Mouse (Mus musculus) midbrain, embryonic 14.5 days (tissue): ENCODE measurements around the gene Arxes2. TPM values are rescaled to one million over a fixed set of nuclear protein-coding genes. Genes with fewer than 3 reads are reported as not detected.
"Not testable (repeated sequence)": the region's sequence is repeated elsewhere in the genome, so short reads cannot be mapped to it uniquely, and the experiment has no call there.

Experiments
- ATAC-seq: fragments of 200-750 bp; cut with Nextera tagmentation; 2 replicates; pipeline ENCODE4 v1.8.0; 2017; ENCODE audit warnings: moderate number of reproducible peaks, moderate library complexity; ENCODE audit not compliant: low FRiP score, low TSS enrichment
- DNase-seq: peaks from one replicate; pipeline ENCODE4 v3.0.0-alpha.2; 2015
- H3K27ac ChIP-seq: fragments of 300-500 bp; sonication (generic); replicated peaks from 2 replicates; pipeline ENCODE4 v1.5.1; 2014; ENCODE audit warnings: mild to moderate bottlenecking, low read depth, low read length, moderate library complexity
- H3K27me3 ChIP-seq: fragments of 300-500 bp; sonication (generic); 2 replicates; pipeline ENCODE4 v1.6.1; 2014; ENCODE audit warnings: low read length, control low read depth, mixed read lengths; ENCODE audit not compliant: control insufficient read depth, insufficient read depth
- H3K36me3 ChIP-seq: fragments of 300-500 bp; sonication (generic); 2 replicates; pipeline ENCODE4 v1.6.1; 2014; ENCODE audit warnings: low read length, control low read depth; ENCODE audit not compliant: control insufficient read depth, insufficient read depth
- H3K4me1 ChIP-seq: fragments of 300-500 bp; sonication (generic); 2 replicates; pipeline ENCODE4 v1.6.1; 2014; ENCODE audit warnings: mild to moderate bottlenecking, antibody characterized with exemption, low read length, control low read depth; ENCODE audit not compliant: control insufficient read depth, insufficient read depth
- H3K4me2 ChIP-seq: fragments of 300-500 bp; sonication (generic); 2 replicates; pipeline ENCODE4 v1.6.1; 2014; ENCODE audit warnings: mild to moderate bottlenecking, low read length, moderate library complexity
- H3K4me3 ChIP-seq: fragments of 300-500 bp; sonication (generic); replicated peaks from 2 replicates; pipeline ENCODE4 v1.5.1; 2014; ENCODE audit warnings: low read depth, low read length
- H3K9ac ChIP-seq: fragments of 300-500 bp; sonication (generic); replicated peaks from 2 replicates; pipeline ENCODE4 v1.6.1; 2014; ENCODE audit warnings: mild to moderate bottlenecking, low read length, moderate library complexity
- H3K9me3 ChIP-seq: fragments of 300-500 bp; sonication (generic); 2 replicates; pipeline ENCODE4 v1.6.1; 2016; ENCODE audit warnings: low read length, control low read depth, mixed read lengths; ENCODE audit not compliant: control insufficient read depth
- WGBS: fragments of 180-500 bp; shearing (Covaris S2); extraction: QIAGEN DNeasy Blood & Tissue Kit; methylation state at CpG from one replicate; pipeline ENCODE4 v1.1.7; 2014; 5-methylcytosine and 5-hydroxymethylcytosine counted together
- polyA plus RNA-seq: library from polyadenylated mRNA; unstranded; fragments of >200 nt; fragmentation: Nextera tagmentation; extraction: Ambion mirVana; gene quantifications from 2 replicates; pipeline ENCODE4 v1.2.1, GENCODE M21; 2014

The Arxes2 gene
- polyA plus RNA-seq = 312 and 337 TPM in 2 replicates

- not testable (repeated sequence) for H3K4me1 ChIP-seq, DNase-seq, H3K27ac ChIP-seq, H3K27me3 ChIP-seq, H3K9me3 ChIP-seq, H3K9ac ChIP-seq, H3K36me3 ChIP-seq
- ATAC-seq = peak; percentile 91
- Histone ChIP-seq H3K4me2 (peak within 1 kb of the TSS; percentile 55), H3K4me3 (peak within 1 kb of the TSS; percentile 38)
- 20% methylated on average over 12 of the region's 39 CpGs for WGBS
These were observed at the start of gene Arxes2 for GRCm38 (mm10) chrX:135993664-135994119. TSS of gene Arxes2 (plus strand) at chrX:135993824.

- no peak; the same call in 1 of the 2 replicates for ATAC-seq
- no peaks in the 10 kb centered on the region for H3K36me3 ChIP-seq
- no peak overlapping the region for H3K4me2 ChIP-seq
- peak overlapping the region; percentile 67 for H3K27ac ChIP-seq
- DNase-seq = peak; percentile 57
- no peaks in the 10 kb centered on the region for H3K4me1 ChIP-seq
- no peak overlapping the region for H3K4me3 ChIP-seq
- H3K9me3 ChIP-seq = no peaks in the 10 kb centered on the region
- H3K27me3 ChIP-seq = no peaks in the 10 kb centered on the region
- WGBS = 38% methylated on average over 1 of the region's 1 CpGs
- no peak overlapping the region for H3K9ac ChIP-seq
These were observed 44.8 kb upstream of the Arxes2 start for GRCm38 (mm10) chrX:135948699-135949437.

- peaks cover 5% of the 10 kb centered on the region for H3K4me1 ChIP-seq
- H3K4me2 ChIP-seq = no peak overlapping the region
- ATAC-seq (peak; percentile 76; the same call in 1 of the 2 replicates), DNase-seq (peak; percentile 87)
- H3K27me3 ChIP-seq = no peaks in the 10 kb centered on the region
- no peak overlapping the region for H3K4me3 ChIP-seq
- peak overlapping the region; percentile 92 for H3K27ac ChIP-seq
- H3K9ac ChIP-seq = no peak overlapping the region
- 62% methylated on average over 1 of the region's 1 CpGs for WGBS
- H3K9me3 ChIP-seq = no peaks in the 10 kb centered on the region
- no peaks in the 10 kb centered on the region for H3K36me3 ChIP-seq
These were observed 36.5 kb upstream of the Arxes2 start for GRCm38 (mm10) chrX:135956988-135957690.

GRCm38 (mm10) chrX:135957691-135958081, 35.9 kb upstream of the Arxes2 start:
- ATAC-seq (peak; percentile 43; the same call in 1 of the 2 replicates), DNase-seq (no peak)
- no peaks in the 10 kb centered on the region for H3K27me3 ChIP-seq
- H3K9me3 ChIP-seq = no peaks in the 10 kb centered on the region
- H3K4me2 ChIP-seq = no peak overlapping the region
- H3K36me3 ChIP-seq = no peaks in the 10 kb centered on the region
- peaks cover 5% of the 10 kb centered on the region for H3K4me1 ChIP-seq
- H3K9ac ChIP-seq = no peak overlapping the region
- no peak overlapping the region for H3K4me3 ChIP-seq
- 66% methylated on average over 2 of the region's 2 CpGs for WGBS
- peak overlapping the region; percentile 92 for H3K27ac ChIP-seq

- H3K9me3 ChIP-seq = no peaks in the 10 kb centered on the region
- H3K9ac ChIP-seq = no peak overlapping the region
- peak overlapping the region; percentile 92 for H3K27ac ChIP-seq
- WGBS = 85% methylated on average over 7 of the region's 7 CpGs
- H3K4me2 ChIP-seq = no peak overlapping the region
- ATAC-seq (no peak), DNase-seq (no peak)
- H3K36me3 ChIP-seq = no peaks in the 10 kb centered on the region
- no peak overlapping the region for H3K4me3 ChIP-seq
- no peaks in the 10 kb centered on the region for H3K27me3 ChIP-seq
- peaks cover 5% of the 10 kb centered on the region for H3K4me1 ChIP-seq
These were observed 34.9 kb upstream of the Arxes2 start for GRCm38 (mm10) chrX:135958589-135959225.

GRCm38 (mm10) chrX:135959536-135959935, 34.1 kb upstream of the Arxes2 start:
- Histone ChIP-seq H3K36me3 (no peaks in the 10 kb centered on the region), H3K27me3 (no peaks in the 10 kb centered on the region), H3K4me3 (no peak overlapping the region), H3K9me3 (no peaks in the 10 kb centered on the region), H3K4me1 (peaks cover 5% of the 10 kb centered on the region), H3K9ac (no peak overlapping the region), H3K4me2 (no peak overlapping the region), H3K27ac (no peak overlapping the region)
- WGBS = 85% methylated on average over 4 of the region's 4 CpGs
- ATAC-seq (no peak), DNase-seq (no peak)

GRCm38 (mm10) chrX:135962342-135962741, 31.3 kb upstream of the Arxes2 start:
- DNase-seq (peak; percentile 67), ATAC-seq (peak; percentile 40; the same call in 1 of the 2 replicates)
- Histone ChIP-seq H3K27ac (peak overlapping the region; percentile 74; the same call in 1 of the 2 replicates), H3K4me2 (no peak overlapping the region), H3K36me3 (no peaks in the 10 kb centered on the region), H3K4me3 (no peak overlapping the region), H3K27me3 (no peaks in the 10 kb centered on the region), H3K4me1 (peaks cover 5% of the 10 kb centered on the region; the same call in 1 of the 2 replicates), H3K9ac (no peak overlapping the region), H3K9me3 (no peaks in the 10 kb centered on the region)
- WGBS = 47% methylated on average over 2 of the region's 2 CpGs

GRCm38 (mm10) chrX:135963130-135963529, 30.5 kb upstream of the Arxes2 start:
- Histone ChIP-seq H3K4me3 (no peak overlapping the region), H3K9ac (no peak overlapping the region; the same call in 1 of the 2 replicates), H3K36me3 (no peaks in the 10 kb centered on the region), H3K9me3 (no peaks in the 10 kb centered on the region), H3K27me3 (no peaks in the 10 kb centered on the region), H3K4me1 (peaks cover 4% of the 10 kb centered on the region; the same call in 1 of the 2 replicates), H3K27ac (peak overlapping the region; percentile 74), H3K4me2 (0 out of 2 replicates have a peak overlapping the region, but pooled peaks have one; percentile 18)
- DNase-seq (peak; percentile 63), ATAC-seq (peak; percentile 57; the same call in 1 of the 2 replicates)
- 26% methylated on average over 6 of the region's 6 CpGs for WGBS
